Mouse (Mus musculus) MEL (cell line): Measurements from ENCODE around the gene Phxr2. TPM values are rescaled to one million over a fixed set of nuclear protein-coding genes. Genes with fewer than 3 reads are reported as not detected.

ENCODE experiments used
- DNase-seq: peaks from one replicate; pipeline ENCODE4 v3.0.0; 2011; ENCODE audit warnings: low read depth, low spot score
- H3K27ac ChIP-seq: 2 replicates; pipeline ENCODE4 v1.5.1; 2012; ENCODE audit warnings: low read depth, mild to moderate bottlenecking, control low read depth, low read length, moderate library complexity; ENCODE audit not compliant: control insufficient read depth
- H3K27me3 ChIP-seq, 2 experiments: fragments of 150-350 bp in 1 of 2; sonication (generic) in 1 of 2; 2 replicates each; pipeline ENCODE4 v1.6.1; 2012; ENCODE audit warnings: low read length in 2 of 2, mild to moderate bottlenecking in 2 of 2, improper control_type of control experiment in 1 of 2, moderate library complexity in 1 of 2; ENCODE audit not compliant: insufficient read depth in 2 of 2, control insufficient read depth in 1 of 2
- H3K36me3 ChIP-seq, 2 experiments: 2 replicates each; pipeline ENCODE4 v1.6.1; 2012 to 2014; ENCODE audit warnings: low read length in 2 of 2, improper control_type of control experiment in 1 of 2, inconsistent platforms in 1 of 2, mild to moderate bottlenecking in 1 of 2; ENCODE audit not compliant: insufficient read depth in 2 of 2, control insufficient read depth in 1 of 2
- H3K4me1 ChIP-seq, 2 experiments: fragments of 150-350 bp in 1 of 2; sonication (generic) in 1 of 2; 2 replicates each; pipeline ENCODE4 v1.6.1; 2012; ENCODE audit warnings: low read length in 2 of 2, improper control_type of control experiment in 1 of 2, mild to moderate bottlenecking in 1 of 2; ENCODE audit not compliant: insufficient read depth in 2 of 2, control insufficient read depth in 1 of 2
- H3K4me3 ChIP-seq, 2 experiments: fragments of 150-350 bp in 1 of 2; sonication (generic) in 1 of 2; 2 replicates each; pipeline ENCODE4 v1.5.1; 2012; ENCODE audit warnings: low read depth in 2 of 2, low read length in 2 of 2, mild to moderate bottlenecking in 2 of 2, moderate library complexity in 2 of 2, control low read depth in 1 of 2, improper control_type of control experiment in 1 of 2; ENCODE audit not compliant: control insufficient read depth in 1 of 2, insufficient read depth in 1 of 2
- H3K79me2 ChIP-seq: 2 replicates; pipeline ENCODE4 v1.6.1; 2012; ENCODE audit warnings: mild to moderate bottlenecking, low read length, moderate library complexity; ENCODE audit not compliant: control insufficient read depth, poor library complexity, insufficient read depth
- H3K9ac ChIP-seq: 2 replicates; pipeline ENCODE4 v1.6.1; 2012; ENCODE audit warnings: low read depth, mild to moderate bottlenecking, control low read depth, low read length, moderate library complexity; ENCODE audit not compliant: control insufficient read depth, poor library complexity, severe bottlenecking
- H3K9me3 ChIP-seq: fragments of 150-350 bp; sonication (generic); replicated peaks from 2 replicates; pipeline ENCODE4 v1.6.1; 2012; ENCODE audit warnings: mild to moderate bottlenecking, low read length, improper control_type of control experiment, moderate library complexity; ENCODE audit not compliant: insufficient read depth
- BHLHE40 ChIP-seq: IDR thresholded peaks from 2 replicates; pipeline ENCODE4 v1.6.1; 2012; ENCODE audit warnings: low read depth, mild to moderate bottlenecking, inconsistent platforms, low read length, improper control_type of control experiment, borderline replicate concordance
- CHD1 ChIP-seq: IDR thresholded peaks from 2 replicates; pipeline ENCODE4 v1.6.1; 2012; ENCODE audit warnings: low read depth, mild to moderate bottlenecking, inconsistent platforms, low read length, improper control_type of control experiment
- CTCF ChIP-seq, 3 experiments: IDR thresholded peaks in 2 of 3; conservative IDR thresholded peaks in 1 of 3; 2 replicates each; pipeline ENCODE4 v1.5.1; 2011 to 2012; ENCODE audit warnings: low read length in 3 of 3, low read depth in 2 of 3, mild to moderate bottlenecking in 2 of 3, improper control_type of control experiment in 1 of 3, inconsistent platforms in 1 of 3, mixed read lengths in 1 of 3, moderate library complexity in 1 of 3; ENCODE audit not compliant: control insufficient read depth in 1 of 3, insufficient read depth in 1 of 3, poor library complexity in 1 of 3, severe bottlenecking in 1 of 3
- E2F4 ChIP-seq: IDR thresholded peaks from 2 replicates; pipeline ENCODE4 v1.6.1; 2011; ENCODE audit warnings: low read depth, low read length, improper control_type of control experiment, borderline replicate concordance
- EP300 ChIP-seq, 2 experiments: IDR thresholded peaks; 2 replicates each; pipeline ENCODE4 v1.6.1; 2011; ENCODE audit warnings: improper control_type of control experiment in 2 of 2, low read length in 2 of 2, low read depth in 1 of 2, mild to moderate bottlenecking in 1 of 2
- GABPA ChIP-seq: IDR thresholded peaks from 2 replicates; pipeline ENCODE4 v1.6.1; 2012; ENCODE audit warnings: low read depth, mild to moderate bottlenecking, inconsistent platforms, low read length, improper control_type of control experiment, moderate library complexity
- GATA1 ChIP-seq: IDR thresholded peaks from 2 replicates; pipeline ENCODE4 v1.6.1; 2011; ENCODE audit warnings: low read depth, low read length, improper control_type of control experiment
- KAT2A ChIP-seq: conservative IDR thresholded peaks from 2 replicates; pipeline ENCODE4 v1.6.1; 2012; ENCODE audit warnings: low read depth, low read length, improper control_type of control experiment, inconsistent platforms
- MAFK ChIP-seq: IDR thresholded peaks from 2 replicates; pipeline ENCODE4 v1.6.1; 2011; ENCODE audit warnings: low read depth, mild to moderate bottlenecking, low read length, improper control_type of control experiment, borderline replicate concordance
- MAX ChIP-seq: IDR thresholded peaks from 2 replicates; pipeline ENCODE4 v1.6.1; 2011; ENCODE audit warnings: low read length, improper control_type of control experiment
- MEF2A ChIP-seq: IDR thresholded peaks from 2 replicates; pipeline ENCODE4 v1.6.1; 2014; ENCODE audit warnings: low read depth, mild to moderate bottlenecking, inconsistent platforms, low read length, improper control_type of control experiment; ENCODE audit not compliant: poor library complexity, insufficient replicate concordance, severe bottlenecking; ENCODE audit errors: extremely low read depth
- MXI1 ChIP-seq: IDR thresholded peaks from 2 replicates; pipeline ENCODE4 v1.6.1; 2011; ENCODE audit warnings: mild to moderate bottlenecking, low read depth, low read length, improper control_type of control experiment
- MYB ChIP-seq: IDR thresholded peaks from 2 replicates; pipeline ENCODE4 v1.6.1; 2011; ENCODE audit warnings: mild to moderate bottlenecking, low read depth, low read length, improper control_type of control experiment
- POLR2A ChIP-seq, 2 experiments: IDR thresholded peaks; 2 replicates each; pipeline ENCODE4 v1.6.1; 2011 to 2012; ENCODE audit warnings: low read length in 2 of 2, mild to moderate bottlenecking in 2 of 2, control low read depth in 1 of 2, improper control_type of control experiment in 1 of 2, low read depth in 1 of 2, moderate library complexity in 1 of 2; ENCODE audit not compliant: control insufficient read depth in 1 of 2, insufficient read depth in 1 of 2, poor library complexity in 1 of 2
- POLR2AphosphoS5 ChIP-seq: IDR thresholded peaks from 2 replicates; pipeline ENCODE4 v1.6.1; 2012; ENCODE audit warnings: low read depth, borderline replicate concordance, mild to moderate bottlenecking, inconsistent platforms, low read length, moderate library complexity, mixed read lengths
- RAD21 ChIP-seq: IDR thresholded peaks from 2 replicates; pipeline ENCODE4 v1.6.1; 2011; ENCODE audit warnings: mild to moderate bottlenecking, low read depth, low read length, improper control_type of control experiment
- RCOR1 ChIP-seq: IDR thresholded peaks from 2 replicates; pipeline ENCODE4 v1.6.1; 2012; ENCODE audit warnings: low read depth, mild to moderate bottlenecking, inconsistent platforms, low read length, improper control_type of control experiment
- SMC3 ChIP-seq: IDR thresholded peaks from 2 replicates; pipeline ENCODE4 v1.6.1; 2011; ENCODE audit warnings: low read depth, low read length, improper control_type of control experiment
- TCF12 ChIP-seq: IDR thresholded peaks from 2 replicates; pipeline ENCODE4 v1.6.1; 2014; ENCODE audit warnings: low read depth, mild to moderate bottlenecking, inconsistent platforms, low read length, improper control_type of control experiment, moderate library complexity
- UBTF ChIP-seq: IDR thresholded peaks from 2 replicates; pipeline ENCODE4 v1.6.1; 2012; ENCODE audit warnings: low read depth, mild to moderate bottlenecking, inconsistent platforms, low read length, improper control_type of control experiment, moderate library complexity, borderline replicate concordance; ENCODE audit not compliant: insufficient read depth
- USF1 ChIP-seq: IDR thresholded peaks from 2 replicates; pipeline ENCODE4 v1.6.1; 2014; ENCODE audit warnings: low read depth, mild to moderate bottlenecking, inconsistent platforms, low read length, improper control_type of control experiment, moderate library complexity
- USF2 ChIP-seq, 2 experiments: IDR thresholded peaks; 2 replicates each; pipeline ENCODE4 v1.6.1; 2011 to 2012; ENCODE audit warnings: improper control_type of control experiment in 2 of 2, low read length in 2 of 2, borderline replicate concordance in 1 of 2, inconsistent platforms in 1 of 2, low read depth in 1 of 2, mild to moderate bottlenecking in 1 of 2; ENCODE audit not compliant: insufficient read depth in 1 of 2
- ZC3H11A ChIP-seq: IDR thresholded peaks from 2 replicates; pipeline ENCODE4 v1.6.1; 2012; ENCODE audit warnings: low read depth, mild to moderate bottlenecking, inconsistent platforms, low read length, improper control_type of control experiment
- polyA plus RNA-seq, 2 experiments: library from polyadenylated mRNA; stranded (reverse) in 1 of 2; unstranded in 1 of 2; fragments of >175 nt in 1 of 2; fragments of >200 nt in 1 of 2; gene quantifications; 2 replicates each; pipeline versions ENCODE4 v1.2.1 to v1.2.4; 2012; ENCODE audit warnings: low replicate concordance in 2 of 2, low read depth in 1 of 2; ENCODE audit not compliant: insufficient read length in 2 of 2, insufficient read depth in 1 of 2, missing spikeins in 1 of 2
- total RNA-seq: library from RNA; depleted of rRNA; stranded (reverse); fragments of 300-350 nt; gene quantifications from 2 replicates; pipeline ENCODE4 v1.2.3, GENCODE M21; 2012

Gene Phxr2
- total and polyA plus RNA-seq, 3 experiments = not detected

DNA sequence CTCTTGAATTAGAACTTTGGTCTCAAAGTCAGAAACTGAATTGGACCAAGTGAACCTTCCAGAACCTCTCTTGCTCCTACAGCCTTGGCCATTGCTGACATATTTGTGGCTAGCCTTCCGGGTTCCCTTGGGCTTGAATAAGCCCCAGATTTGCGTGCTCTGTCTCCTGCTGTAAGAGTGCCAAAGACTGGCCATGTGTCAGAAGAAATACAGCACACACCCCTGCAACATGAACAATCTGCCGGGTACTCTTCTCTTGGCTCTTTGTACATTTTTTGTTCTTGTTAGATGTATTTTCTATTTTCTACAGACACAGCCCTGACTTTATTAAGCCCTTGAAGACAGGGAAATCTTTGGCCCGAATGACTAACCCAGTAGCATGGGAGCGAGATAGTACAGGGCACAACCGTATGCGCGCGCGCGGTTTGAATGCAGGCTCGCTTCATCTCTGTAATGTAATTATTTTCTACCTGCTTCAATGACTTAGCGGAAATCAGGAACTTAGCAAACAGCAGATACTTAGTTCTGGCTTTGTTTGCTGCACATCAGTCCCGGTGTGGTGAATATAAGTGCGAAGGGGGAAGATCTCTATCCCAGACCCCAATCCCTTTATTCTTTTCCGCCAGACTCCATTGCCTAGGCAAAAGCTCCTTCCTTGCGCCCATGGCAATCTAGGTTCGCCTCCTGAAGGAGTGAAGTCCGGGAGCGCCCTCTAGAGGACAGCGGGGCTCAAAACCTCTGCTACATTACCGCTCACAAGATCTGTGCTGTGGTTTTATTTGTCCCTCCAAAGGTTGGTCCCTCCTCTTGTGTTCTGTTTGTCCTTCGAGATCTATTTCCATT is 41.5 kb downstream of the Phxr2 start:
- Histone ChIP-seq H3K27ac (no peak overlapping the region), H3K4me3 (no peak overlapping the region), H3K36me3 (peaks cover 0 to 11% of the 10 kb centered on the region in 2 experiments; a peak in 2 of 4 replicates), H3K9me3 (no peaks in the 10 kb centered on the region), H3K27me3 (no peaks in the 10 kb centered on the region), H3K79me2 (no peaks in the 10 kb centered on the region), H3K4me1 (peaks cover 0 to 7% of the 10 kb centered on the region in 2 experiments; a peak in 2 of 4 replicates), H3K9ac (no peak overlapping the region)
- DNase-seq = peak; percentile 87
- TF ChIP-seq SMC3 = peak; percentile 93
- no peak for TF ChIP-seq POLR2AphosphoS5
- TF ChIP-seq CTCF (IDR thresholded peaks at IDR 0.05 in 2 of 3, conservative IDR thresholded peaks at IDR 0.05 in 1 of 3; ENCODE audit: control insufficient read depth in 1 of 3, insufficient read depth in 1 of 3, low read depth in 2 of 3, low read length in 3 of 3, poor library complexity in 1 of 3, severe bottlenecking in 1 of 3) = peak; percentile 83 to 97 (median 93)
- TF ChIP-seq RAD21 = peak; percentile 97
- TF ChIP-seq ZC3H11A = peak; percentile 96
- TF ChIP-seq MYB = no peak

DNA sequence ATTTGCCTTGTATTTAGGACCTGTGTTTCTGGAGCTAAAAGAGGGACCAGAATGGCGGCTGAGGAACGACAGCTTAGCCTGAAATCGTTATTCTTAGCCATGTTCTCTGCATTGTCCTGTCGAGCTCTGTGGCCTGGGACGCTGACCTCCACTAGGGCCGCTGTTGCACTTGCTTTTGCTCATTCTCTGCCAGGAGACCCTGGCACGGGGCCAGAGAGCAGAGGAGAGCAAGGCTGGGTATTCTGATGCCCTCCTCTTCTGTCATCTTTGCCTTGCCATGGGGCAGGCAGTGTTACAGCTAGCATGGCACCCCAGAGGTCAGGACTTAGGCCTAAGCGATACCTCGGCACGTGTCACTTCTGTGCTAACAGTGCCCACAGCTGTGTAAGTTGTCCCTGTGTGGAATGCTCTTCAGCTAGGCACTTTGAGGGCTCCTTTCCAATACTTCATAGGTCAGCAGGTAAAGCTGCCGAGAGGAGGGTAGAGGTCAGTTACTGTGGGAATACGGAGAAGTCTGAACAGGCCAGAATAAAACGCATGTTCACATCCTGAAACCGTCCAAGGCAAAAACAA is 42.6 kb downstream of the Phxr2 start:
- H3K4me1 ChIP-seq = peaks cover 0 to 11% of the 10 kb centered on the region in 2 experiments; a peak in 2 of 4 replicates
- H3K27ac ChIP-seq = no peak overlapping the region
- TF ChIP-seq E2F4 = no peak
- no peak for TF ChIP-seq RCOR1
- TF ChIP-seq MEF2A = no peak
- no peak for TF ChIP-seq USF2 (IDR thresholded peaks at IDR 0.05; ENCODE audit: borderline replicate concordance in 1 of 2, insufficient read depth in 1 of 2, low read depth in 1 of 2, low read length in 2 of 2)
- no peak for TF ChIP-seq KAT2A
- TF ChIP-seq CHD1 = no peak
- no peak for TF ChIP-seq ZC3H11A
- TF ChIP-seq MAFK = no peak
- TF ChIP-seq MXI1 = no peak
- TF ChIP-seq MAX = no peak
- no peak for TF ChIP-seq GATA1
- no peak for TF ChIP-seq BHLHE40
- TF ChIP-seq GABPA = no peak
- no peak for TF ChIP-seq UBTF
- TF ChIP-seq EP300 (IDR thresholded peaks at IDR 0.05; ENCODE audit: low read depth in 1 of 2, low read length in 2 of 2) = no peak
- no peak for TF ChIP-seq POLR2A (IDR thresholded peaks at IDR 0.05; ENCODE audit: control insufficient read depth in 1 of 2, insufficient read depth in 1 of 2, low read depth in 1 of 2, low read length in 2 of 2, poor library complexity in 1 of 2)
- TF ChIP-seq TCF12 = no peak
- no peak for TF ChIP-seq USF1
- no peaks in the 10 kb centered on the region for H3K27me3 ChIP-seq
- no peak overlapping the region for H3K4me3 ChIP-seq
- H3K36me3 ChIP-seq = peaks cover 0 to 11% of the 10 kb centered on the region in 2 experiments; a peak in 2 of 4 replicates
- DNase-seq = no peak
- no peak overlapping the region for H3K9ac ChIP-seq
- H3K79me2 ChIP-seq = no peaks in the 10 kb centered on the region
- no peaks in the 10 kb centered on the region for H3K9me3 ChIP-seq
